Mouse (Mus musculus) gastrocnemius, postnatal 14 days (tissue): ENCODE data around the gene Brk1. TPM values are rescaled to one million over a fixed set of nuclear protein-coding genes. Genes with fewer than 3 reads are reported as not detected.

Experiments used
- DNase-seq: peaks from one replicate; pipeline ENCODE4 v3.0.0; 2021; ENCODE audit warnings: mixed read lengths
- intact Hi-C: fragments of 180-260 bp; cut with DNase I; formaldehyde crosslinking; loops from one replicate; pipeline ENCODE4 v1.15.1; 2025; ENCODE audit warnings: low total_unique reads
- total RNA-seq, 2 experiments: library from RNA; stranded (reverse); gene quantifications; 2 replicates each; pipeline ENCODE4 v1.2.3; 2021

Brk1 gene
- total RNA-seq, 2 experiments from 2014 or later: 42.8 to 52.4 TPM

DNA sequence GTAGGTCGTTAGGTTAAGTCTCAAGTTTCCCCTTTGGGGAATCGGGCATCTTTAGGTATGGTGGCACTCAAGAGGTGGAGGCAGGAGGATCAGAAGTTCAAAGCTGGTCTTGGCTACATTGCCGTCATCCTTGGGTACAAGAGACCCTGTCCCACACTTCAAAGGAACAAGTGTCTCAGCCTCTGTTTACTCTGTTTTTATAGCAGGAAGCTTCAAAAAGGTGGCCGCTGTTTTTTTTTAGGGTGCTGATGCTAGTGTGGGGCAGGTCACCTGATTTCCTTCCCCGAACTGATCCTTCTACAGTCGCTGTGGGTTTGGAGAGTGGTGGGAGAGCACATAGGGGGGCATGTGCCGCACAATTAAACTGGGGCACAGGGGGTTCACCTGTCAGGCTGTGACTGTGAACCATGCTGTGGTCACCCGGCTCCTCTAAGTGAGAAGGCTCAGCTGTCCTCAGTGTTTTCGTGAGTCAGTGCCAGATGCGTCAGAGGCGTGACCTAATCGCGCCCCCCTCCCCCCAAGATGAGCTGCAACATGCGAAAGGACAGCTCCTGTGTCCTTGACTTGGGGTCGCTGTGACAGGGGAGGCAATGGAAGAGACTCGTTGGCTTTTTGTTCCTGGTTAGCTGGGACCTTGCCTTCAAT is 50.3 kb downstream of the Brk1 start:
- no peak for DNase-seq

DNA sequence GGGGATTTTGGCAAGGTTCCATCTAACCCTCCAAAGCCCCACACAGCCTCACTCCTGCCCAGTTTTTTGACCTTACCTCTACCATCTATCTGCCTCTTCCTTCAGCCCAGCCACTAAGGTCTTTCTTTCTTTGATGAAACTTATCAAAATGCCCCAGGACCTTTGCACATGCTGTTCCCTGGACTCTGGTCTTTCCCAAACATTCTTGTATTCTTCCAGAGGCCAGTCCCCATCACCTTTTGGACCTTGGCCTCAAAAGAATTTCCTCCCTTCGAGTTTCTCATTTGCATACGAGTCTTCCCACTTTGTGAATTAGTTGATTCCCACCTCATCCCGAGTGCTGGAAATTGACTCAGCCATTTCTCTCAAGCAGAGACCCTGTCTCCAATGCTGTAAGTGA is 50.9 kb downstream of the Brk1 start:
- no peak for DNase-seq
- intact Hi-C loops: no loop called here

More for the DNA sequence above, 50.3 kb downstream of the Brk1 start:
- intact Hi-C loops: no loop called here

DNA sequence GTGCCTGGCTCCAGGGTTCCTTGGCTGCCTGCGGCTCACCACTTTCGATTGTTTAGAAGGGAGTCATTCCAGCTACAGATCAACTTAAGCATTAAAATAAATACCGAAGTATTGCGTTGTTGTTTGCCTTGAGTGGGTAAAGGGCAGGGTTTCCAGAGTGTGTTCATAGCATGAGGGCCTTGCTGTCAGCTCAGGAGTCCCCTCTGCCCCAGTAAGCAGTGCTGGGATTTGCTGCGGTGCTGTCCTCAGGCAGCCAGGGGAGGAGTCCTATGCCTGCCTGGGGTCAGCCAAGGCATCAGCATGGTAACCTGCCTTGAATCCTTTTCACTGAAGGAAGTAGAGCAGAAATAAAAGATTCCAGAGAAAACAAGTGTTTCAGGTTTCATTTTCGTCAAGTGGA is 52.3 kb downstream of the Brk1 start:
- DNase-seq: no peak
- intact Hi-C loops: no loop called here

DNA sequence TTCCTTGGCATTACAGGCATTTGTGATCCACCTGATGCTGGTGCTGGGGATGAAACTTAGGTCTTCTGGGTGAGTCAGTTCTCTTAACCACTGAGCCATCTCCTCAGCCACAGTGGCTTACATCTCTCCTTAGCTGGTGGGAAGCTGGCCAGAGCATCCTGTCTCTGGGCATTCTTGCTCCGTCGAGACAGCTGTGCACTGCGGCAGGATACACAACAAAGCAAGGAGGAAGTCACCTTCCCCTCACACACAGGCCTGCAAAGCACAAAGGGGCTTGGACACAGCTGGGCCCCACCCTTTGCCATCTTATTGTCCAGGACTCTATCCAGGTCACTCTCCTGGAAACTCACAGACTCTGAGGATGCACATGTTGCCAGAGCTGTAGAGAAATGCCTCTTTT is 53.7 kb downstream of the Brk1 start:
- peak; percentile 31 for DNase-seq
- intact Hi-C loops: no loop called here

DNA sequence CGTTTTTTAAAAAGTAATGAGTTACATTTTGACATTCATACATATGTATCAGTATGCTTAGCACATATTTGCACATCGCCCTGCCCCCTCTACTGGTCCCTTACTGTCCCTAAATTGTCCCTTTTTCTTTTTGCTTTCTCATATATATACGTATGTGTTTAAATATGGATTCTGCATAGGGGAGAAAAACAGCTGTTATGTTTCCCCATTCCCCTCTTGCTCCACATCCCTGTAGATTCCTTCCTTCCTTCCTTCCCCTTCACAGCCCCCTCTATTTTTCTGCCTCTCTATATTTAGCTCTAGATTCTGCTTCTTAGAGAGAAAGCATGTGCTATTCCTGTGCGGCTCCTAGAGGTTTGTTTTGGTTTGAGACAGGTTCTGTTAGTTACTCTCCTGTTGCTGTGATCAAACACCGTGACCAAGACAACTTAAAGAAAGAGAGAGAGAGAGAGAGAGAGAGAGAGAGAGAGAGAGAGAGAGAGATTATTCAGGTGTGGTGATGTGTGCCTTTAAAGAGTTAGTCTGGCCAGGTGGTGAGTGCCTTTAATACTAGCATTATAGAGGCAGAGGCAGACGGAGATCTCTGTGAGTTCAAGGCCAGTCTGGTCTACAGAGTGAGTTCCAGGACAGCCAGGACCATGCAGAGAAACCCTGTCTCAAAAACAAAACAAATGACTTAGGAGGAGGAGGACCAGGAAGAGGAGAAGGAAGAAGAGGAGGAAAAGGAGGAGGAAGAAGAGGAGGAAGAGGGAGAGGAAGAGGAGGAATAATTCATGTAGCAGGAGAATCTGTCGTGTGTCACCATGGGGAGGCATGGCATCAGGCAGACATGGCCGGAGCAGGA is 55.3 kb downstream of the Brk1 start:
- intact Hi-C loops: no loop called here

DNA sequence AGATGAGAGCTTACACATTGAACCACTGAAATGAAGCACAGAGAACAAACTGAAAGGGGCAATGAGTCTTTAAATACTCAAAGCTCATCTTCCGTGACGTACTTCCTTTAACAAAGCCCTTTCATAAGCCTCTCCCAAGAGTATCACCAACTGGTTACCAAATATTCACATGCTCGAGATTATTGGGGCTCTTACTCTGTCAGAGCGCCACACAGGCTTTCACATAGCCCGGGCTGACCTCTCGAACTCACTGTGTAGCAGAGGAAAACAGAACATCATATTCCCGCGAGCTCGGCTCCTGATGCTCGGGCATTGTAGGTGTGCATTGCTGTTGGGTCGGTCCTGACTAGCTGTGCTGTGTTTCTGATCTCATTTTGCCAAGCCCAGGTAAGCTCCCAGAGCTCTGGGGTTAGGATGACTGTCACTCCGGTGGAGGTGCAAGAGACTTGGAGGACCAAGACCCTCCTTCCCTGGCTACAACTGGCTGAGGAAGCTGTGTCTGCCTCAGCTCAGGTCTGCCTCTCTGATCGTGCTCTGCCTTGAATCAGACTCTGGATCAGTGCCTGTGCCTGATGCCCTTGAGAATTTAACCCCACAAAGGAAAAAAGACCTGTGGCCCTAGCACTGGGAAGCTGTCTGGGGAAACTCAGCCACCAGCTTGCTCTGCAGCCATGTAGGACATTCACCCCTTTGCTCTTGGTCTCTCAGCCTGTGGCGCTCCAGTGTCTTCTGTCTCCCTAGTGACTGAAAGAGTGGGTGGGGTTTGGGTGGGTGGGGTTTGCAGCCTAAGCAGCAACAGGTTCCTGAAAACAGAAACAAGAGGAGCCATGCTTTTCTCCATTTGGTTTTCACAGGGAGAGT is 56.1 kb downstream of the Brk1 start:
- no peak for DNase-seq
- intact Hi-C loops: no loop called here

More for the DNA sequence above, 55.3 kb downstream of the Brk1 start:
- no peak for DNase-seq

DNA sequence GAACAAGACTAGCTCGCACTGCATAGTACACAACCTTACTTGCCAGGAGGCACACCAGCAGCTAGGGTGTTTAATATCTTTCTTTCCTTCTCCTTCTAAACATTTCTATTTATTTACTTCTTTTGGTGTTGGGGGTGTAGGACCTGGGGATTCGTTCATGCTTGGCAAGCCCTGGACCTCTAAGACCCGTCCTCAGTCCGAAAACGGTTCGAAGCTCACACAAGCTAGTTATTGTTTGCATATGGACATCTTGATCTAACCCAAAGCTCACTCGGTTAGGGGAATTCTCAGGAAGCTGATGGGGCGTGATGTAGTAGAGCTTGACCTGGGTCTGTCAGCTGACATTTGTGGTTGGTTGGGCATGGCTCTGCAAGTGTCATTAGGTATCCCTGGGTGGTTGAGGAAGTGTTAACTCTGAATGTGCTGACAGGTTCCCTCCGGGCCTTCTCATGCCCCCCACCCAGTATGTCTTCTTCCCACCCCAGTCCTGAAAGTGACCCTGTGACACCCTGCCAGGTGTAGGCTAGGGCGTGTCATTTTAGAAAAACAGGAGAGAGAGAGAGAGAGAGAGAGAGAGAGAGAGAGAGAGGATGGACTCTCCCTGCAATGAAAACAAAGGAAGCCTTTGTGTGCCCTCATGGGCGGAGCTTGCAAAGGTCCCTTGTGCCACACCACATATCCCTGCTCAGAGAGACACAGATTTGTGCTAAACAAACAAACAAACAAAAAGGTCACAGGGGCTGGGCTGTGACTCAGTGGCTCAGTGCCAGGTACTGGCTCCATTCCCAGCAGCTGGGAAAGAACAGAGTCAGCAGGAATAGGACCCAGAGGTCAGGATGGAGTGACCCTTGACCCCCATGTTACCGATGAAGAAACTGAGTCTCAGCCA is 57.0 kb downstream of the Brk1 start:
- intact Hi-C loops: no loop called here
- DNase-seq: no peak

DNA sequence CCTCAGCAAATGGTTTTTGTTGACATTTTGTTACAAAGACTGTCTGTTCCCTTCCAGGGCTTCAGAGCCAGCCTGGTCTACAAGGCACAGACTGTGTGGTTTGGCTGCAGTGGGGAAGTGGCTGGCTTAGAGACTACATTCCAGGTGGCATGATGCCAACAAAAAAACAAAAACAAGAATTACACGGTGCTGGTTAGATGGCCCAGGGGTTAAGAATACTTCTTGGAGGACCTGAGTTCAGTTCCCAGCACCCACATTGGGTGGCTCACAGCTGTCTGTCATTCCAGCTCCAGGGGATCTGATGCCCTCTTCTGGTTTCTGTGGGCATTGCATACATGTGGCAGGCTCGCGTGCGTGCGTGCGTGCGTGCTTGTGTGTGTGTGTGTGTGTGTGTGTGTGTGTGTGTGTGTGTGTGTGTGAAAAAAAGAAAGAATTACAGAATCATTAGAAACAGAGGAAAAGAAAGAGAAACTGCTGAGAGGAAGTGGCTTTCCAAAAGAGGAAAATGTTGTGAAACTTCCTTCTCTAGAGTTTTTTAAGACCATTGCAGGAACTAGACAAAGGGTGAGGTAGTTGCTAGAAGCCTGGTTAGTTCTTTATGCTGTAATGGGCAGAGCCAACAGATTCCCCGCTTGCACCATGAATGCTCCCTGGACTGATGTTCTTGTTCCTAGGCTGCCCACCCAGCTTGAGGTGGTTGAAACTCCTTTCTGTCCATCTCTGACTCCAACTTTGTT is 58.6 kb downstream of the Brk1 start:
- DNase-seq: no peak
- intact Hi-C loops: no loop called here

DNA sequence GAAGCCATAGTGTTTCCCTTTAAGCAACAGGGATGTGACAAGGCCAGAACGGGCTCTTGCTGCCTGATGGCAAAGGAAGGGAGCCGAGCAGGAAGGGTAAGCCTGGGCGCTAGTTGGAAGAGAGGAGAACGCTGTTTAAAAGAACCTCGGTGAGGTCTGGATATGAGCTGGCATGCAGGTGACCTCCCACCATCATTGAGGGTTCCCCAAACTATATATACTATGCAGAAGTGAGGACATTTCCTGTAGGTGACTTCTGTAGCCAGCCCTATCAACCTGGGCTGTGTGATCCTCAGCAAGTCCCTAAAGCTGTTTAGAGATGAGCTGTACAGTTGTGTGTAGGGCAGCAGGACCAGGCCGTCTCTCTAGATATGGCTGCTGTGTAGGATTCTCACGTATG is 59.7 kb downstream of the Brk1 start:
- DNase-seq: no peak
- intact Hi-C loops: no loop called here

Other genes starting within 250 kb of the Brk1 start
- 10 to 100 TPM; 14.4 to 15.8 TPM for gene Tada3, start 226.9 kb upstream of the Brk1 start, total RNA-seq
- gene Arpc4, start 226.7 kb upstream of the Brk1 start, total RNA-seq: 10 to 100 TPM; 66.6 to 66.9 TPM
- gene Ttll3, start 215.5 kb upstream of the Brk1 start, total RNA-seq: 1 to 10 TPM; 1.3 TPM
- gene Rpusd3, start 185.4 kb upstream of the Brk1 start, total RNA-seq: 10 to 100 TPM; 11.1 to 13.3 TPM
- 1 to 10 TPM in 1 of 2 experiments, under 1 TPM in 1; 0.51 to 2.7 TPM for gene Cidec, start 169.0 kb upstream of the Brk1 start, total RNA-seq
- gene Jagn1, start 162.2 kb upstream of the Brk1 start, total RNA-seq: 10 to 100 TPM; 28.6 to 32.4 TPM
- gene Il17re, start 146.3 kb upstream of the Brk1 start, total RNA-seq: under 1 TPM; 0.31 to 0.49 TPM
- gene Il17rc, start 133.3 kb upstream of the Brk1 start, total RNA-seq: 1 to 10 TPM; 6.8 TPM
- gene Creld1, start 121.5 kb upstream of the Brk1 start, total RNA-seq: 10 to 100 TPM; 37.1 to 39.6 TPM
- under 1 TPM; 0.11 to 0.12 TPM for gene Prrt3, start 102.8 kb upstream of the Brk1 start, total RNA-seq
- 10 to 100 TPM; 56.2 to 61.0 TPM for gene Emc3, start 73.1 kb upstream of the Brk1 start, total RNA-seq
- gene Fancd2, start 73.1 kb upstream of the Brk1 start, total RNA-seq: 1 to 10 TPM; 1.3 to 1.8 TPM
- not detected for gene Fancd2os, start 4.1 kb upstream of the Brk1 start, total RNA-seq
- 1 to 10 TPM; 6.8 to 7.0 TPM for gene Vhl, start 19.2 kb downstream of the Brk1 start, total RNA-seq
- gene Irak2, start 33.7 kb downstream of the Brk1 start, total RNA-seq: 1 to 10 TPM; 4.7 to 4.8 TPM
- gene Tatdn2, start 92.3 kb downstream of the Brk1 start, total RNA-seq: 10 to 100 TPM; 25.7 to 29.1 TPM
- under 1 TPM in 1 of 2 experiments, not detected in 1; 0.37 TPM for gene Ghrl, start 115.1 kb downstream of the Brk1 start, total RNA-seq
- gene Sec13, start 136.0 kb downstream of the Brk1 start, total RNA-seq: 10 to 100 TPM; 68.9 to 78.7 TPM